ENCODE assay signal across 10 mouse cellular contexts in genomic region chr13:38526116-38526515, GRCm38 (mm10). TPM values are rescaled to one million over a fixed set of nuclear protein-coding genes. Genes with fewer than 3 reads are reported as not detected.
DNase-seq lines count a peak whose midpoint lies in the region; ATAC-seq and TF ChIP-seq lines count a peak whose summit lies in the region.
"Had no signal": no experiment of that assay in that cellular context is flagged by ENCODE, and none has a peak within 500 bp of the region (broad histone marks: within the 10 kb centered on the region; RNA-seq: fewer than 3 reads in every experiment).

No protein-coding gene starts in this region.

- H3K27ac ChIP-seq in hindbrain, embryonic 10.5 days = no peak overlapping the region
- no peak overlapping the region for H3K27ac ChIP-seq in hindbrain, embryonic 11.5 days (ENCODE audit: low read depth, low read length)
- no peak overlapping the region for H3K27ac ChIP-seq in embryonic fibroblast, embryonic 13.5 days (ENCODE audit: insufficient read depth, low read length)

- no peak for TF ChIP-seq POLR2A in embryonic fibroblast, embryonic 13.5 days (IDR thresholded peaks at IDR 0.05; ENCODE audit: low read depth, low read length)

- H3K27me3 ChIP-seq in hindbrain, embryonic 10.5 days (ENCODE audit: insufficient read depth, poor library complexity, severe bottlenecking) = no peaks in the 10 kb centered on the region
- H3K27me3 ChIP-seq in hindbrain, embryonic 11.5 days (ENCODE audit: control insufficient read depth, insufficient read depth, low read length) = no peaks in the 10 kb centered on the region

- DNase-seq in hindbrain, embryonic 10.5 days (ENCODE audit: low spot score) = no peak
- DNase-seq in hindbrain, embryonic 11.5 days (ENCODE audit: low spot score) = no peak
- DNase-seq in kidney, adult 9 months = peak; percentile 53
- no peak for DNase-seq in cerebellum, postnatal 4 days (ENCODE audit: low spot score in 2 of 2)
- no peak for DNase-seq in B cell, adult 2 months
- no peak for DNase-seq in layer of hippocampus, adult 9-11 months
- DNase-seq: thymus, postnatal 25 days had no signal

- TF ChIP-seq CTCF in embryonic fibroblast, embryonic 13.5 days (IDR thresholded peaks at IDR 0.05; ENCODE audit: borderline replicate concordance, insufficient read depth, low read length) = no peak

- H3K9me3 ChIP-seq in hindbrain, embryonic 10.5 days = no peaks in the 10 kb centered on the region
- H3K9me3 ChIP-seq in hindbrain, embryonic 11.5 days (ENCODE audit: control insufficient read depth, low read length) = no peaks in the 10 kb centered on the region

- ATAC-seq in hindbrain, embryonic 11.5 days (ENCODE audit: low FRiP score) = no peak
- 0 out of 2 replicates have a peak, but pooled peaks have one; percentile 10 for ATAC-seq in megakaryocyte-erythroid progenitor cell, adult 5-6 weeks (replicated peaks; ENCODE audit: low FRiP score, low TSS enrichment, poor library complexity, severe bottlenecking)
- ATAC-seq: forebrain, embryonic 14.5 days had no signal

- peak overlapping the region; percentile 90; the same call in 1 of the 2 replicates for H3K4me3 ChIP-seq in hindbrain, embryonic 10.5 days
- no peak overlapping the region for H3K4me3 ChIP-seq in hindbrain, embryonic 11.5 days (ENCODE audit: low read depth, low read length)
- peak overlapping the region; percentile 95 for H3K4me3 ChIP-seq in embryonic fibroblast, embryonic 13.5 days (ENCODE audit: insufficient read depth, low read length)

- 85% methylated on average over 2 of the region's 2 CpGs for WGBS in hindbrain, embryonic 10.5 days
- WGBS in hindbrain, embryonic 11.5 days = 83% methylated on average over 2 of the region's 2 CpGs

- peaks cover 32% of the 10 kb centered on the region for H3K4me1 ChIP-seq in hindbrain, embryonic 10.5 days (replicated peaks)
- H3K4me1 ChIP-seq in hindbrain, embryonic 11.5 days (replicated peaks; ENCODE audit: control insufficient read depth, insufficient read depth, low read length) = no peaks in the 10 kb centered on the region; the same call in 1 of the 2 replicates
- peaks cover 7% of the 10 kb centered on the region for H3K4me1 ChIP-seq in embryonic fibroblast, embryonic 13.5 days (ENCODE audit: control insufficient read depth, insufficient read depth, low read length)

- no peak overlapping the region for H3K9ac ChIP-seq in hindbrain, embryonic 11.5 days (ENCODE audit: low read depth, low read length)

- peaks cover 31% of the 10 kb centered on the region for H3K36me3 ChIP-seq in hindbrain, embryonic 10.5 days
- H3K36me3 ChIP-seq in hindbrain, embryonic 11.5 days (ENCODE audit: control insufficient read depth, insufficient read depth, low read length) = no peaks in the 10 kb centered on the region

- H3K4me2 ChIP-seq in hindbrain, embryonic 11.5 days (replicated peaks; ENCODE audit: low read depth, low read length) = no peak overlapping the region

RNA-seq across cellular contexts. Expression of gene Txndc5, which starts 2.5 kb away (rescaled TPM):
- polyA plus RNA-seq in hindbrain, embryonic 10.5 days (2016; fragmentation: Nextera tagmentation; extraction: Ambion mirVana) = 141 and 159 TPM in 2 replicates
- polyA plus RNA-seq in hindbrain, embryonic 11.5 days (2014; fragmentation: Nextera tagmentation; extraction: Ambion mirVana) = 118 and 138 TPM in 2 replicates
- polyA plus RNA-seq in embryonic fibroblast, embryonic 13.5 days (2011; ENCODE audit: insufficient read length, low read depth, missing spikeins) = 315 and 331 TPM in 2 replicates
- total RNA-seq in megakaryocyte-erythroid progenitor cell, adult 5-6 weeks (2014; fragmentation: Nextera tagmentation) = 44.9 and 52.1 TPM in 2 replicates
- total RNA-seq in megakaryocyte-erythroid progenitor cell, adult 5-6 weeks (2017) = 31.5 and 41.2 TPM in 2 replicates
